Mouse (Mus musculus): Measurements from ENCODE around the gene Lnpk.

Lnpk gene

GRCm38 (mm10) chr2:74578843-74579489 is at the start of gene Lnpk:
TSS of gene Lnpk (minus strand) at chr2:74579435.
- DNase-seq (ENCODE audit: low spot score), result peak; percentile 95

GRCm38 (mm10) chr2:74620368-74620767 is 41.1 kb upstream of the Lnpk start:
- DNase-seq (ENCODE audit: low spot score), result no peak

- no peak for DNase-seq (ENCODE audit: low spot score)
Observed at GRCm38 (mm10) chr2:74619676-74620246, 40.5 kb upstream of the Lnpk start.

GRCm38 (mm10) chr2:74617706-74618105 is 38.5 kb upstream of the Lnpk start:
- DNase-seq (ENCODE audit: low spot score), result no peak

GRCm38 (mm10) chr2:74611406-74611805 is 32.2 kb upstream of the Lnpk start:
- no peak for DNase-seq (ENCODE audit: low spot score)

- no peak for DNase-seq (ENCODE audit: low spot score)
Observed at GRCm38 (mm10) chr2:74609350-74609749, 30.1 kb upstream of the Lnpk start.

- DNase-seq (ENCODE audit: low spot score), result no peak
Observed at GRCm38 (mm10) chr2:74606087-74606760, 27.0 kb upstream of the Lnpk start.

- DNase-seq (ENCODE audit: low spot score), result no peak
Observed at GRCm38 (mm10) chr2:74604011-74604410, 24.8 kb upstream of the Lnpk start.

- DNase-seq (ENCODE audit: low spot score), result no peak
Observed at GRCm38 (mm10) chr2:74602483-74602882, 23.2 kb upstream of the Lnpk start.

- DNase-seq (ENCODE audit: low spot score), result no peak
Observed at GRCm38 (mm10) chr2:74597169-74597568, 17.9 kb upstream of the Lnpk start.

- no peak for DNase-seq (ENCODE audit: low spot score)
Observed at GRCm38 (mm10) chr2:74596094-74596493, 16.9 kb upstream of the Lnpk start.

- DNase-seq (ENCODE audit: low spot score), result peak; percentile 51
Observed at GRCm38 (mm10) chr2:74578146-74578842, 941 bp downstream of the Lnpk start.

GRCm38 (mm10) chr2:74570390-74570789 is 8.8 kb downstream of the Lnpk start:
- no peak for DNase-seq (ENCODE audit: low spot score)

- no peak for DNase-seq (ENCODE audit: low spot score)
Observed at GRCm38 (mm10) chr2:74559822-74560221, 19.4 kb downstream of the Lnpk start.

- DNase-seq (ENCODE audit: low spot score), result no peak
Observed at GRCm38 (mm10) chr2:74559092-74559491, 20.1 kb downstream of the Lnpk start.

GRCm38 (mm10) chr2:74557451-74557850 is 21.8 kb downstream of the Lnpk start:
- no peak for DNase-seq (ENCODE audit: low spot score)

- DNase-seq (ENCODE audit: low spot score), result no peak
Observed at GRCm38 (mm10) chr2:74551929-74552328, 27.3 kb downstream of the Lnpk start.

- DNase-seq (ENCODE audit: low spot score), result peak; percentile 74
Observed at GRCm38 (mm10) chr2:74548306-74548705, 30.9 kb downstream of the Lnpk start.

GRCm38 (mm10) chr2:74508302-74508701 is 70.9 kb downstream of the Lnpk start:
- no peak for DNase-seq (ENCODE audit: low spot score)

- no peak for DNase-seq (ENCODE audit: low spot score)
Observed at GRCm38 (mm10) chr2:74506439-74506838, 72.8 kb downstream of the Lnpk start.

- no peak for DNase-seq (ENCODE audit: low spot score)
Observed at GRCm38 (mm10) chr2:74500307-74500706, 78.9 kb downstream of the Lnpk start.

- peak; percentile 28 for DNase-seq (ENCODE audit: low spot score)
Observed at GRCm38 (mm10) chr2:74497851-74498250, 81.4 kb downstream of the Lnpk start.

GRCm38 (mm10) chr2:74491426-74491825 is 87.8 kb downstream of the Lnpk start:
- DNase-seq (ENCODE audit: low spot score), result peak; percentile 59
